Mouse (Mus musculus) fat pad, adult 2 months (tissue): ENCODE data around the gene Baiap2.

Experiments used
- DNase-seq: peaks from one replicate; pipeline ENCODE4 v3.0.0-alpha.2; 2011; ENCODE audit warnings: low read depth, low spot score; ENCODE audit errors: extremely low read depth

Baiap2 gene

DNA sequence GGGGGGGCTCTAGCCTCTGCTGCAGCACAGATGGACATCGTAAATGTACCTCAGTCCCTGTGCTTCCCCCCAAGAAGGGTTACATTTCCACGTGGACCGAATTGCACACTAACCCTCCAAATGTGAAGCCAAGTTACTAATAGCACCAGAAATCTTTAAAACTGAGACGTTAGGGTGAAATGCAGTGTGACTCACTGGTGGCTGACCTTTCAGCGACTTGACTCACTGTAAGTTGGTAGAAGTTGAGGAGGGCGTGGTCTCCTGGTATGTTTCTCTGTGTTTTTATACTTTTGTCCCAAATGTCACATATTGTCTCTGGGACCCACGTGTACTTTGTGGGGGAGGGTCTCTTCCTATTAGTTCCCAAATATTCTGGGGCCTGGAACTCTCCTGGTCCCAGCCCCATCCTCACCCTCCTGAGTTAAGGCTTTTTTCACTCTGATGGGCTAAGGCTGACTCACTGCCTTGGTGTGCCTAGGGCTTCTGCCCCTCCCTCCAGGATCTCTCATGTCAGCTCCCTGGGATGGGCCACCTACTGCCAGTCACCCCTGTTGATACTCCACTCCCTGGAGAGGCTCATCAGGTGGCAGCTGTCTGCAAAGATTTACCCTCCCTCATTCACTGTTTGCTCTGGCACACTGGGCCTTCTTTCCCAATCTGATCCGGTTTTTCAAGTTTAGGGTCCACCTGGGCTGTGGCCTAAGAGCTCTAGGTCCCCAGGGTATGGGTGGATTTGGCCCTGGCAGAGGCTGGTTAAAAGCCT is 33.4 kb downstream of the Baiap2 start:
- DNase-seq = peak; percentile 95

DNA sequence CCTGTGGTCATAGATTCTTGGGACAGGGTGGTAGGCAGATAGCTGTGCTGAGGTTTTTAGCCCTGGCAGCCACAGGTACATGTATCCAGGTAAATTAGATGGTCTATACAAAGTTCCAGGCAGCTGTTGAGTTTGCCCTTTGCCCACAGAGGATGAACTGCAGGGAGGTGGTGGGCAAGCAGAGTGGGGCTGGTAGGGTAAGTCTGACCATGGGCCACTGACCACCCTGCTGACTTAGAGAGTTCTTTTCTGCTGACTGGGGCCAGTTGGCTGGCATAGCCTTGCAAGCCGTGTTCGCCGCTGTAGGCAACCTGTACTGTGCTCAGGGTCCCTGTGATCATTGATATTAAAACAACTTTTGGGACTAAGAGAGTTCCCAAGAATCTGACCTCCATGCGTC is 36.1 kb downstream of the Baiap2 start:
- DNase-seq = no peak

DNA sequence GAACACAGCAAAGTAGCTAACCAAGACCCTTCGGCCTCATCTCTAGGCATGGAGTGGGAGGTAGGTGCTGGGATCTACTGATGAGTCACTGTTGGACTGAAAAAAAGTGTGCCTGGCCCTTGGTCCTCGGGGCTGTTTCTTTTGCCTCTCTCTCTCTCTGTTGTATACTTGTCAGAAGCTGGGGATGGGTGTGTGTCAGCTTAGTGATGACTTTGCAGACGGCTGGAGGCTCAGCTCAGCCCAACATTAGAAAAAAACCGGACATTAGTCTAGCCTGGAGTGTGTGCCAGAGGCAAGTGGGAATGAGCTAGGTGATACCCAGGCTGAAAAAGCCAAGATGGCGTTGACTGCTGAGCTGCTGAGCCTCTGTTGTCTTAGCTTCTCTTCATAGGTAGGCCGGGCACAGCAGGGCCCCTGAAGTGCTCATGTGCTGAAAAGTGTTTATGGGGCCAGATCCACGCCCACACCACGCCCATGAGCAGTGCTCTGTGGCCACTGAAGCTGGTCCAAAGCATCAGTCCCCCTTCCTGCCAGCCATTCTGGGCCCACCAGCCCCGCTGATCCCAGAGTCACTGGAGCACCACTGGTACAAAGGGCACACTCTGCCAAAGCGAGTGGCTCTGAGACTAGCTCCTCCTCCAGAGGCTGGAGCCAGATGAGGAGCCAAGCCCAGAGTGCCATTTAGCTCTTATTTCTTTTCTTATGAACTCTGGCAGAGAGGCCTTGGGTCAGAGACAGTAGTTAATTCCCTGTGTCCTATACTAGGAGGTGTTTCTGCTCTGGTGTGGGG is 37.2 kb downstream of the Baiap2 start:
- no peak for DNase-seq

DNA sequence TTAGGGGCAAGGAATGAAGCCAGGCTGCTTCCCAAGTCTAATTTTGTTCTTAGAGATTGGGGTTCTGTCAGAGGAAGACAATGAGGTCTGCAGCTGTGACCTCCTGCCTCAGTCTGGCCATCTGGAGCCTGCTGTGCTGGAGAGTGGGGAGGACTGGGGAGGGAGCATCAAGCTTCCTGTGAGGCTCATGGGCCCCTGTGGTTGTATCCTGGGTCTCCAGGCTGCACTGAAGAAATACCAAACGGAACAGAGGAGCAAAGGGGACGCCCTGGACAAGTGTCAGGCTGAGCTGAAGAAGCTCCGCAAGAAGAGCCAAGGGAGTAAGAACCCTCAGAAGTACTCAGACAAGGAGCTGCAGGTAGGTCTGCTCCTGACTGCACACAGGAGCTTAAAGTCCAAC is 39.2 kb downstream of the Baiap2 start:
- no peak for DNase-seq

DNA sequence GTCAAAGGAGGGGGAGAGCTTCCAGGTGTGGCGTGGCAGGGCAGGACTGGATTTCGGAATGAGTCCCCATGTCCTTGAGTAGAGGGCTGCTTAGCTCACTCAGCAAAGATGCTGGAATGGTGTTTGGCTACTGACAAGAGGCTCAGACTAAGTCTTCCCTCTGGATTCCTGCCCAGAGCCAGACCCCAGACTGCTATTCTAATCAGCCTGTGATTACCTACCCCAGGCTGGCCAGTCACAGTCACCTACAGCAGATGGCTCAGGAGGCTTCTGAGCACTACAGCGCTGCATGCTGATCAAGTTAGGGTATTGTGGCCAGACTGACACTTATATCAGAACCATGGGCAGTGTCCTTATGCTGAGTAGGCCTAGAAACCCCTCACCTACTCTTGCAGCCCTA is 39.7 kb downstream of the Baiap2 start:
- no peak for DNase-seq

DNA sequence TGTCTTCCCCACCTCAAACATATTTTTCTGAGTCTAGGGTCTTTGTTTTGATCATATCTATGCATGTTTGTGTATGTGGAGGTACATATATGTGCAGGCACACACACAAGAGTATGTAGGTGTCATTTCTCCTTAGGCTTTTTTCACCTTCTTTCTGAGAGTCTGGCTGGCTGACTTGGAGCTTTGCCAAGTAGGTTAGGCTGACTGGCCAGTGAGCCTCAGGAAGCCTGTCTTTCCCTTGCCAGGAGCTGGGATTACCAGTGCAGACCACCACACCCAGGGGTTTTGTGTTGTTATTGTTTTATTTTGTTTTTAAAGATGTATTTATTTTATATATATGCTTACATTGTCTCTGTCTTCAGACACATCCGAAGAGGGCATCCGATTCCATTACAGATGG is 40.6 kb downstream of the Baiap2 start:
- no peak for DNase-seq

DNA sequence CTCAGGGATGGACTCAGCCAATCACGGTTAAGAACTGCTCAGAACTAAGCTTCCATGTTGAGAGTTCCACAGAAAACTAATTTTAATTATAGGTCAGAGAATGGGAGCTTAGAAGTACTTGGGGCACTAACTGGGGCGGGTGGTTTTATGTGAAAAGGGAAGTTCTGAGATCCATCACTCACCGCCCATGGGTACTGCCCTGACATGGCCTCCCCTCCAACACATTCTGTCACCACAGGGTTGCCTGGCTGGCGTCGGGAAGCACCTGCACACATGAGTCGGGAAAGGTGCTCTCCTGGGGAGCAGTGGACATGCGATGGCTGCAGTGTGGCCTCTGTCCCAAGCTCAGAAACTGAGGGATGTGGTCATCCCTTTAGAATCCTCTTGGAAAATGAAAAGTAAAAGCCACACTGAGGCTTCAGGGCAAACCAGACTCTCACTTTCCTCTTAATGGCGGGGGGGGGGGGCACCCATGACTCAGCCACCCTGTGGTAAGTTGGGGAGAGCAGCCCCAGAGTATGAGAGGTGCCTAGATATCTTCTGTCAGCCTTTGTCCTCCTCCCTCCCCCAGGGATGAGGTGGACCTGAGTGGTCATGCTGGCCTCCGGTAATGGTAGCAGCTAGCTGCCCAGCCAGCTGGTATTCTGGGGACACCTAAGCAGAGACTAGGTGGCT is 44.3 kb downstream of the Baiap2 start:
- DNase-seq = no peak

DNA sequence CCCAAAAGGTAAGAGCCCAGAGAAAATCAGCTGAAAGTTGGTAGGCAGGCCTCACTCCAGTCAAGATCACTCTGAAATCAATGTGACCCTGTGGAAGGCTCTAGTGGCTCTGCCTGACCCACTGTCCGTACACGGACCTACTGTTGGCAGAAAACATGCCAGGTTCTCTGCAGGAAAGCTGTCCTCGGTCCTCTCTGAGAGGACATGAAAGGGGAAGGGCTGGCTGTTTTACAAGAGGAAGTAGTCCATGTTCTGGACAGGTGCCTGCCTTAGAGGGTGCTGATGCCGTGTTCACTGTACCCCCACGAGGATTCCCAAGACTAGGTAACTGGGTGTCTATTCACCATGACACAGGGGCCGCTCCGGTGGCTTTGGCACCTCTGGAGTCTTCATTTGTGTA is 45.3 kb downstream of the Baiap2 start:
- no peak for DNase-seq

DNA sequence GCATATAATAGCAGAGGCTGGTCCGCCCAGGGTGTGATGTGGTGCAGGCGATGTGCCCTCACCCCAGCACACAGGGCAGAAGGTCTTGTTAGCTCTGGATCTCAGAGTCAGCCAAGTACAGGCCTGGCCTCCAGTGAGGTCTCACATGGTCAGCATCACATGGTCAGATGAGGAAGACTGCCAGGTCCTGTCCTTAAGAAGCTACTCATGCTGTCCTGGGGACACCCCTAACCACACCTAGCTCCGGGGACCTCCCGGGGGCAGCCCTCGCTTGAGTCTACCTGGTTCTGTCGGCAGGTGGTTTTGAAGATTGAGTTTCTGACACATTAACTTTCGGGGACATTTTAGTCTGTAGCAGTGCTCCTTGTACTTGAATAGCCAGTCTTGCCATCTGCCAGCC is 45.8 kb downstream of the Baiap2 start:
- no peak for DNase-seq

DNA sequence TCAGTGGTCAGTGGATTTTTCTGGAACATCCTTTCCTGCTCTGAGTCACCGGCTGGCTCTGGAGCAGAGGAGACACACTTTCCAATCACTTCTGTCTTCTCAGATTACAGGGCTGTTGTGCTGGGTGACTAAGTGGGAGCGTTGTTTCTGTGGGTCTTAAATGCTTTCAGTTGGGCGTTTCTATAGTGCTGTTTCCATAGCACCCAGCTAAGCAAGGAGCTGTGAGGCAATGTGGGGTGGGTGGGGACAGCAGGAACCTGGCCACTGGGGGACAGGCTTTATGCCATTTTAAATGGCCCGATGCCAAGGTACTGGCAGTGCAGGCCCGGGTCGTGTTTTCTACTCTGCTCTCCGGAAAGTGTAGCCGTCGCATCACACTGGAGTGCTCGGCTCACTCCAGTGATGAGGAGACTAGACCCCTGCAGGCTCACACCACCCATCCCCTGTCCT is 46.6 kb downstream of the Baiap2 start:
- no peak for DNase-seq

DNA sequence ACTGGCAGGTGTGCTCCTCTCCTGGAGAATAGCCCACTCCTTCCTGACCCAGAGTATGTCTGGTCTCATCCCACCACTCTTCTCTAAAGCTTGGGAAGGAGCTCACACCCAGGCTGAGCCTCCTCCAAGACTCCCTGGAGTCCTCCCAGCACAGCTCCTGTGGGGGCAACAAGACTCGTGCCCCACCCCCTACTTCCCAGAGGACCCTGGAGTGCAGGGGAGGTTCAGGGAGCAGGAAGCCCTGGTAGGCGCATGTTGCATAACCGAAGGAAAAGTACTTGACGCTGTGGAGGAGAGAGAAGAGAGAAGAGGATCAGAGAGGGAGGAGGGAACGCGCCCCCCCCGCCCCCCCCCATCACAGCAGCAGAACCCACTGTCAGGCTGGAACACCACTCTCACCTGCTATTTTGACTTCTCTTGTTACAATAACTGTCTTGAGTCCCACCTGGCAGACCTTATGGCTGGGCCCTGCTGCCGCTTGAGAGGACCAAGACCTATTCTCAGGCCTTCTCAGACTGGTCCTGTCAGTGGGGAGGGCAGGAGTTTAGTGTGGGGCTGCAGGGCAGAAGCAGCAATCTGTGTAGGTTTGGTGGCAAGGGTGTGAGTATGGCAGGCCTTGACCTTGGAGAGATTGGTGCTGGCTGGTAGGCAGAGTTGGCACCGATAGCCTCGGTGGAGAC is 48.2 kb downstream of the Baiap2 start:
- DNase-seq = no peak

DNA sequence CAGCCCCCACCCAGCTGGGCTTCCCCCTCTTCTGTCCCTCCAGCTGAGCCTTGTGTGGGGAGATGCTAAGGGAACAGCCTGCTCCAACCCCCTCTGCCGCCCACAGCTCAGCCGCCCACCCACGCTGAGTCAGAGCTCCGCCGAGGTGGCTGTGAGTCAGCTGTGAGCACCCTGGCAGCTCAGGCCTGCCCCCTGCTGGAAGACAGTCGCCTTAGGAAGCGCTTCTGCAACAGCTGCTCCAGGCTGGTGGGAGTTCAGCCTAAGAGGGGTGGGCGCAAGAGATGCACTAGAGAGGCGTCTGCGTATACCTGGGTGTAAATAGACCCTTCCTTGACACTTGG is 48.7 kb downstream of the Baiap2 start:
- DNase-seq = no peak

DNA sequence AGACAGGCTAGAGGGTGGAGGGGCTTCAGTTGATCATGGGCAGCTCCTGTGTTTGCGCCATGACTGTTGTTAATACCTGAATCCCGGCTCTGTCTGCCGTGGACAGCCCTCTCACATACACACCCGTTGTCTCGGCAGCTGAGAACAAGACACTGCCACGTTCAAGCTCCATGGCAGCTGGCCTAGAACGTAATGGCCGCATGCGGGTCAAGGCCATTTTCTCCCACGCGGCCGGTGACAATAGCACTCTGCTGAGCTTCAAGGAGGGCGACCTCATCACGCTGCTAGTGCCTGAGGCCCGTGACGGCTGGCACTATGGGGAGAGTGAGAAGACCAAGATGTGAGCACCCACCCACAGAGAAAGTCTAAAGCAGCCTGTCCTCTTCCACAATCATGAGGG is 54.8 kb downstream of the Baiap2 start:
- DNase-seq = no peak

DNA sequence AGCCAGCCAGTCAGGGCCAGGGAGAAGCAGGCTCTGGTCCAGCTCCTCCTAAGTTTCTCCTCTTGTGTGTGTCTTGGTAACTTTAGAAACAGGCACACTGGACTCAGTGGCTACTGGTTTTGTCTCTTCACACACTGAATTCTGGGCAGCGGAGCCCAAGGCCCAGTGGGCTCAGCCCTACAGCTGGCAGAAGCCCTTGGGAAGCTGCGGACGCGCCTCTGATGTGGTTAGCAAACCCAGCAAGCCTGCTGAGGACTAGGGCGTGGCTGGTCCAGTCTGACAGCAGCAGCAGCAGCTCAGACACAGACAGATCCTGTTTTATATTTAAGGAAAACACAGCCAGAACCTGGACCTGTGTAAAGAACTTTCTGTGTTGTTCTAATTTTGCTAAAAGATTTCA is 59.5 kb downstream of the Baiap2 start:
- no peak for DNase-seq

DNA sequence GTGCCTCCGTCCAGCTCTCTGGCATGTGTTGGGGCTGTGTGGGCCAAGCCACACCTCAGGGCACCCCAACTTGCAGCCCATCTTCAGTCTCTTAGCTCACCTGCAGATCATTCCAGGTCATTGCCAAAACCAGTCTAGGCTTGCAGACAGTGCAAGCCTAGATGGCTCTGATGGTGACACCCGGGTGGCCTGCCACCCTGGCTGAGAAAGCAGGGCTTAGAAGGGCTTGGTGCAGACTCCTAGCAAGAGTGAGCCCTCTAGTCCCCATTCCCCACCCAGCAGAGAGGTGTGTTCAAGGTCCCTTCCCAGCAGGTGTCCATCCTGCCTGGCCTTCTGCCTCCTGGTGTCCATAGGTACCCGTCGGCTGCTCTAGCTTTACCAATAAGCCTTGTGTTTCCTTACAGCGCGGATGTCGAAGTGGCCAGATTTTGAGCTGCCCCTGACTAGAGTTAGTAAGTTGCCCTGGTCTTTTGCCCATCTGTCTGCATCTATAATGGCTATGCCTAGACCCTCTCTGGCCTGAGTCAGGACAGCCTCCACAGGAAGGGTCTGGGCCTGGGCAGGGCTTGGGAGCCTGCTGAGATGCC is 60.2 kb downstream of the Baiap2 start:
- no peak for DNase-seq

DNA sequence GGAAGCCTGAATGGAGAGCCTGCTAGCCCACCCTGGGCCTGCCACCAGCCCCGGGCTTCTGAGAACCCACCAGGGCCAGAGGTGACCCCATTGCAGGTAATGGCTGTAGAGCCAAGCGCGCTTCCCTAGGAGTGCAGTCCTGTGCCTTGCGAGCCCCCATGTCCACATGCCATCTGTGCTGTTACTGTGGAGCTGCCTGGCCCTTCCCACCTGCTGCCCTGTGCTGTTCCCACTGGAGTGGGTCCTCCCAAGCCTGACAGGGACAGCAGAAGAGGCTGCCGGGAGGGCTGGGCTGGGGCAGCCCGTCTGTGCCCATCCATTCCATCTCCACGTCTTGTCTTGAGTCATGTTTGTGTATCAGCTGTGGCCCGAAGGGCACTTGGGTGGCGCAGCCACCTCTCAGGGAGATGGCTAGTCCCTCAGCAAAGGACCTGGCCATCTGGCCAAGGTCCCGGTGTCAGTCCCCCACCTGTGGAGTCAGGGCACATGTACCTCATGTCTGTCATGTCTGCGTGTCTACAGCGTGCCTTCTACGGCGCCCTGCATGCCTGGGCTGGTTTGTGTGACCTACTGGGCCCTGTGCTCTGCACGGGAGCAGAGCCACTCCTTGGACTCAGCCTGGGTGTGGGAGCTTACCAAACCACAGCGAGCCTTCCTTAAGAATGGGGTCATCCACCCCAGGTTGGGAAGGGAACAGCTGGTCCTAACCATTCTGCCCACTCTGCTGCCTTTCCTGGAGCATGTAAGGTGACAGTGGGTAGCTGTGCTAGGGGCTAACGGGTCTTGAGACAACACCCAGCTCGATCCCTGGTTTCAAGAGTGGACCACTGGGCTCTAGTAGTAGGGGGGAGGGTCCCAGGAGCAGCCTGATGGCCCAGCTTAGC is 63.1 kb downstream of the Baiap2 start:
- no peak for DNase-seq

DNA sequence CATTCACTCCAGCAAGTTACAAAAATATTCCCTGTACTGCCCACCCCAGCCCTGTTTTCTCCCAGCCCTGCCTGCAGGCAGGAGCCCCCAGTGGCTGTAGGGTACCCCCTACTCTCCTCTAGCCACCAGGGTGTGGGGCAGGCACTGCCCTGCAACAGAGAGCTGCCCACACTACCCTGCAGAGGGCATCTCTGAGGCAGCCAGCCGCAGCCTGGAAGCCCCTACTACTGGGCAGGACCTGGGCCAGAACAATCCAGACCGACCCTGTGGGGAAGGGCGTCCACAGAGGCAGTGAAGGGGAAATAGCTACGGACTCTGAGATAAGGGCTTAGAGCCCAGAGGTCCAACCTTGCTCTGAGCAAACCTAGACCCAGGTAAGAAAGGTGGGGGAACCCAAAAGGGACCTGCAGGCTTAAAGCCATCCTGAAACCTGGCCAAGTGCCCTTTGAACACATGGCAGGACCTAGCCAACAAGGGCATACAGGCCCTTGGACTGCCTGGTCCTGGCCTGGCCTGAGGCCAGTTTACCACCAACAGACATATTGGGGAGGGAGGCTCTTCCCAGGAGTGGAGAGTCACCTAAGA is 65.0 kb downstream of the Baiap2 start:
- no peak for DNase-seq

DNA sequence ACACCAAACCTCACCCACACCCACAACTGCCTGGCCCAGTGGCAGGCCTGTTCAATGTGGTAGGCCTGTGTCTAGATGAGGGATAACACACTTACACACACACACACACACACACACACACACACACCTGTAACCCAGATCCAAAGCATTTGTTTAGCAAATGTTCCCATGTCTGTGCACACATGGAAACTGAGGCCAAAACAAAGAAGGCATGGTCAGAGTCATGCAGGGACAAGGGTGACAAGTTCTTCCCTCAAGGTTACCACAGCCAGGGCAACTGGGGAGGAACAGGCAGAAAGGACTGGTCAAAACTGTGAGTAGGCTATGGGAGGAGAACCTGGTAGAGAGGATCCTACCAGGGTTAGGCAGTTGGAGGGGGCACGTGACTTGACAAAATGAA is 65.9 kb downstream of the Baiap2 start:
- DNase-seq = no peak

DNA sequence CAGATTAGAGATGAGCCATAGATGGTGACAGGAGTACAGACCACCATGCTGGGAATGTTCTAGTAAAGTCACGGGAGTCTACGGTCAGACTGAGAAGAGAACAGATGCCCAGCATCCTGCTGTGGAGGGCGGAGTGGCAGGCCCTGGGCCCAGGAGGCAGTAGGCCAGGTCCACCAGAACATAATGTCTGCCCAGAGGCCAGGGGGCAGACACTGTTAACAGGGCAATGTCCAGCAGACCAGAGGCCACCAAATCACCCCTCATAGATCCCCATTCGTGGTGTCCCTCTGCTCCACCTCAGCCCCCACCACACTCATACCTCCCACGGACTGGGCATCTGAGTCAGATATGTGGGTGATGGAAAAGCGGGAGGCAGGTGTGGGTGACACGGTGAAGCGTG is 66.4 kb downstream of the Baiap2 start:
- DNase-seq = no peak

DNA sequence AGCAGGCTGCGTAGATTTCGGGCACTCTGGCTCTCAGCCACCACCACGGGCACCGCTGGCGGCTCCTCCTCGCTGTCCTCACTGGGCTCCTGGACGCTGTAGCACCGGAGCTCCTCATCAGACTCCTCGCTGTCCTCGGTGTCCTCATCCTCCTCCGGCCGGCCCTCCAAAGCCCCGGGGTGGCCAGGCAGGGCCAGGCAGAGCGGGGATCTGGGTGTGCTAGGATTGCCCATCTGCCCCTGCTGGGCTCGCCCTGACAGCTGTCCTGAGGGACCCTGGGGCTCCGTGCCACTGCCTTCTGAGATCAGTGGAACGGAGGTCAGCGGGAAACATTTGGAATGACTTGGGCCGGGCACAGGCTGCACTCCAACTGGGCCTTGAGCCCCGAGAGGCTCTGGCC is 67.4 kb downstream of the Baiap2 start:
- DNase-seq = no peak
